Mouse (Mus musculus) mouse embryonic stem cell (cell line): ENCODE results near the gene Abtb1.

ENCODE experiments used
- in situ Hi-C, 2 experiments: fragments of 300-500 bp; cut with MboI; formaldehyde crosslinking; loops; 1 replicate in 1 of 2; 3 replicates in 1 of 2; pipeline ENCODE4 v1.14.3; 2019 to 2020; ENCODE audit warnings: low sequenced_read_pairs in 2 of 2, low pct_unique_long_range_greater_than_20kb in 1 of 2, mixed read lengths in 1 of 2; ENCODE audit not compliant: unreplicated experiment in 1 of 2

The Abtb1 gene

GRCm38 (mm10) chr6:88815036-88815435 lies 26.7 kb downstream of the Abtb1 start:
- in situ Hi-C loops = no loop called here

GRCm38 (mm10) chr6:88813832-88814231 lies 28.0 kb downstream of the Abtb1 start:
- in situ Hi-C loops = no loop called here

GRCm38 (mm10) chr6:88812886-88813285 lies 28.9 kb downstream of the Abtb1 start:
- in situ Hi-C loops = no loop called here

GRCm38 (mm10) chr6:88811880-88812400 lies 29.8 kb downstream of the Abtb1 start:
- in situ Hi-C loops = no loop called here

- in situ Hi-C loops = no loop called here
Measured at GRCm38 (mm10) chr6:88811396-88811795, 30.4 kb downstream of the Abtb1 start.

- in situ Hi-C loops = no loop called here
Measured at GRCm38 (mm10) chr6:88810291-88810690, 31.5 kb downstream of the Abtb1 start.

GRCm38 (mm10) chr6:88809091-88810037 lies 32.4 kb downstream of the Abtb1 start:
- in situ Hi-C loops = no loop called here

GRCm38 (mm10) chr6:88804966-88805577 lies 36.7 kb downstream of the Abtb1 start:
- in situ Hi-C loops = no loop called here

- in situ Hi-C loops = no loop called here
Measured at GRCm38 (mm10) chr6:88803957-88804695, 37.7 kb downstream of the Abtb1 start.

- in situ Hi-C loops = no loop called here
Measured at GRCm38 (mm10) chr6:88803051-88803450, 38.7 kb downstream of the Abtb1 start.

- in situ Hi-C loops = no loop called here
Measured at GRCm38 (mm10) chr6:88800735-88801134, 41.0 kb downstream of the Abtb1 start.

- in situ Hi-C loops = no loop called here
Measured at GRCm38 (mm10) chr6:88800191-88800590, 41.6 kb downstream of the Abtb1 start.

GRCm38 (mm10) chr6:88794561-88794971 lies 47.2 kb downstream of the Abtb1 start:
- in situ Hi-C loops = no loop called here

GRCm38 (mm10) chr6:88793872-88794271 lies 47.9 kb downstream of the Abtb1 start:
- in situ Hi-C loops = no loop called here

GRCm38 (mm10) chr6:88793243-88793642 lies 48.5 kb downstream of the Abtb1 start:
- in situ Hi-C loops = no loop called here

- in situ Hi-C loops = no loop called here
Measured at GRCm38 (mm10) chr6:88792147-88792691, 49.6 kb downstream of the Abtb1 start.

GRCm38 (mm10) chr6:88791299-88791698 lies 50.5 kb downstream of the Abtb1 start:
- in situ Hi-C loops = no loop called here

GRCm38 (mm10) chr6:88788219-88788618 lies 53.6 kb downstream of the Abtb1 start:
- in situ Hi-C loops = no loop called here

GRCm38 (mm10) chr6:88787496-88787895 lies 54.3 kb downstream of the Abtb1 start:
- in situ Hi-C loops = no loop called here
